Mouse (Mus musculus) left cerebral cortex, postnatal 14 days (tissue): ENCODE measurements around the gene Cks2. TPM values are rescaled to one million over a fixed set of nuclear protein-coding genes. Genes with fewer than 3 reads are reported as not detected.
"Not testable (repeated sequence)": the region's sequence is repeated elsewhere in the genome, so short reads cannot be mapped to it uniquely, and the experiment has no call there.

Experiments
- DNase-seq, 2 experiments: peaks; one replicate each; pipeline ENCODE4 v3.0.0; 2021 to 2022; ENCODE audit warnings: low spot score in 2 of 2, mixed read lengths in 1 of 2
- intact Hi-C: fragments of 180-260 bp; cut with DNase I; formaldehyde crosslinking; loops from one replicate; pipeline ENCODE4 v1.15.1; 2025
- total RNA-seq, 2 experiments: library from RNA; stranded (reverse); gene quantifications; 2 replicates each; pipeline ENCODE4 v1.2.3; 2021

The Cks2 gene
- total RNA-seq, 2 experiments from 2014 or later, result 2.4 to 3.6 TPM

- no peak for DNase-seq
- intact Hi-C loops, result no loop called here
These were observed 18.5 kb downstream of the Cks2 start for GRCm38 (mm10) chr13:51663561-51663960.

- intact Hi-C loops, DNase-seq: not testable (repeated sequence)
These were observed 23.2 kb downstream of the Cks2 start for GRCm38 (mm10) chr13:51668195-51668594.

GRCm38 (mm10) chr13:51676641-51677040 lies 31.6 kb downstream of the Cks2 start:
- intact Hi-C loops, result no loop called here
- DNase-seq, result no peak

DNA sequence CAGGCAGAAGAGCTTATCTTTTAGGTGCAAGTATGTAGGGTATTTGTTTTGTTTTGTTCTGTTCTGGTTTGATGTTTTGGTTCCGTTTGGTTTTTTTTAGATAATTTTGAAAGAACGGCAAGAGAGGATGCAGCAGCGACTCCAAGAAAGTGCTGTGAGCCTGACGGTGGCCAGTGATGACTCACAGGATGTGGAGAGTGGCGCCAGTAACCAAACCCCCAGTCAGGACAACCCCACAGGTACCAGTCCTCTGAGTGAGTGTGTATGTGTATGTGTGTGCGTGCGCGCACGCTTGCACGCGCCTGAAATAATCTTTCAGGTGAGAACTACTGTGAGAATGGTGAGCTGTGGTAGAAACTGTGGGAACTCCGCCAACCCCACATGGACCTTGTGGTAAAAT lies 32.0 kb downstream of the Cks2 start:
- intact Hi-C loops, result no loop called here
- no peak for DNase-seq

DNA sequence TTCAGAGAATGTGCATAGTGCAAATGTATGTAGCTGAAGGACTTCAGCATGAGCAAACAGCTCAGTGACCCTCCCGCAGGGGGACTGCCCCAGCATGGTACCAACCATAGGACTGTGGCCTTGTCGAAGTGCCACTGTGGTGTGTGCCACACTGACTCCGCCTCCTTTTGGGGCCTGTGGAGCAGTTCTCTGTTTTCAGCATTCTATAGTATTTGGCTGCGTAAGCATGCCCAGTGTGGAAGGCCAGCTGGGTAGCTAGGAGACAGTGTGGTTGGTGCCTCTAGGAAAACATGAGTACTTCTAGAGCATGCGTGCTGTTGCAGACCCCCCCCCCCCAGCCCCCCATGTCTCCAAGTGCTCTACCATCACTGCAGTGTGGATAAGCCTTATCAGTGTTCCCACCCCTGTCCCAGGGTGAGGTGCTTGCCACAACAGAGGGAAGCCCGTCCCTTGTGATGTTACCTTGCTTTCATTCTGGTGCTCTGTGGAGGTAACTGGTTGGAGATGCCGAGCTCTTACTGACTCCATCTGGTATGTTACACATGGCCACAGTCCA lies 32.7 kb downstream of the Cks2 start:
- no peak for DNase-seq
- intact Hi-C loops, result no loop called here

- no peak for DNase-seq
- intact Hi-C loops, result no loop called here
These were observed 33.7 kb downstream of the Cks2 start for GRCm38 (mm10) chr13:51678687-51679086.

DNA sequence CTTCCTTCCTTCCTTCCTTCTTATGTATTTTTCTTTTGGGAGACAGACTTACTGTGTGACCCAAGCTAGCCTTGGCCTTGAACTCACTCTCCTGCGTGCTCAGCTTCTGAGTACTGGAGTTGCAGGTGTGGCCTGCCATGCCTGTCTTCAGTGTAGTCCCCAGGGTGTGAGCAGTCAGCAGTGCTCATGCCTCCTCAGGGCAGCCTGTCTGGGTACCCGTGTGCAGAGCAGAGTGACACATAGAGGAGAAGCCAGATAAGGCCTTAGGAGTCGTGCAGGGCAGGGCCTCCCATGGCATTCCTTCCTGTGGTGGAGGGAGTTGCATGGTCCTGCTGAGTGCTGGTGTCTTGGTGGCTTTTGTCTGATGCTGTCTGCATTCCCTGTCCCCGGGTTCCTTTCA lies 34.3 kb downstream of the Cks2 start:
- intact Hi-C loops, result no loop called here
- DNase-seq, result no peak

DNA sequence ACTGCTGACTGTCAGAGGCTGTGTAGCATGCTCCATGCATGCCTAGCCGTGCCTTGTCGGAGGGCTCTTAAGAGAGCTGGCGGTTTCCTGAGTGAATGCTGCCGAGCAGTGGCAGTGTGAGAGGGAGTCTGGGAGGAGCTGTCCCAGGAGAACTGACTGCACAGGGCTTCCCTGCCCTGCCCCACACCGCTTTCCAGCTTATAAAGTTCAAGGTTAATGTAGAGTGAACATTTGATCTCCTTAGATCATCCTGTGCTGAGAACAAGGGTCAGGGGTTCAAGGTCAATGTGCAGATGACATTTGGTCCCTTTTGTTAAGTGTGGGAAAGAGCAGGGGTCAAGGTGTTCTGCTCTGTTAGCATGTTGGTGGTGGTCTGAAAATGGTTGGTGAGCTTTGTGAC lies 36.0 kb downstream of the Cks2 start:
- DNase-seq, result no peak

DNA sequence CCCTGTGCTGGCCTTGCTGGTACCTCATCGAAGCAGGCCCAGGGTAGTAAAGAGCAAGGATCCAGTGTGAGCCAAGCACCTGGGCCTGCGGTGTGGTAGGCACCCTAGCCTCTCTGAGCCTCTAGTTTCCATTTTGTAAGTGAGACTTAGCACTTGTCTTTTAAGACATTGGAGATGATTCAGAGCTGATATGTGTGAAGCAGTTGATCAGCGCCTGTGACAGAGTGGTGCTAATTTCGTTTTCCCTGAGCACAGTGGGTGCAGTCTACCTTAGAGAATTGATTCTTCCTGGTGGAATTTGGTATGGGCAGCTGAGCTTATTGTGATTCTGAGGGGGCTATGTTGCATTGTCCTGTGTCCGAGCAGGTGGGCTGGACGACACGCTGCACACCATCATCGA lies 36.6 kb downstream of the Cks2 start:
- intact Hi-C loops, result no loop called here
- no peak for DNase-seq

More for the DNA sequence above, 36.0 kb downstream of the Cks2 start:
- intact Hi-C loops, result no loop called here

DNA sequence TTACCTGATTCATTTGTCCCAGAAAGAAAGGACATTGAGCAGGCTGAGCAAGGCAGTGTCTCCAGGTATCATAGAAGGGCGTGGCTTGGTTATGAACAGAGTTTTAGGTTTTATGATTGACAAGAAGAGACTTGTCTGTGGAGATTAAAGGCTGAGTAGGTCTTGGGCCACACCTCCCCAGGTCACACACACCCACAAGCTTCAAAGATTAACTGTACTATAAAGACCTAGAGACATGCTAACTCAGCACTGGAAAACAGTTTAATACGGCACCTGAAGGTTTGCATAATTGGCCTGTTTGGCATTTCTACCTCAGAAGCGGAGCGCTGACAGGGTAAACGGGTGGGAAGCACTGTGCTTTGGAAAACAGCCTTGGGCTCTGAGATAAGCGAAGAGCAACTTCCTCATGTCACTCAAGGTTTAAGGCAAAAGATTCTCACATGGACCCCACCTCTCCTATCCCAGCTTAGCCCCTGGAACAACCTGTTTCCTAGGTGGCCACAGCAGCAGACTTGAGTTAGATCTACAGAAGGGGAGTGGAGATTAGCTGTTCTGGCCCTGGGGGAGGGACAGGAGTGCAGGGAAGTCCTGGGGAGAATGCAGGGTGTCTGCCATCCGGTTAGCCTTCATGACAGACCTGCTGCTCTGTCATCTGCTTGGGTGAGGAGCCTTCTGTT lies 40.4 kb downstream of the Cks2 start:
- intact Hi-C loops, result no loop called here
- DNase-seq, result no peak

- intact Hi-C loops, result no loop called here
- no peak for DNase-seq
These were observed 41.9 kb downstream of the Cks2 start for GRCm38 (mm10) chr13:51686966-51687365.

DNA sequence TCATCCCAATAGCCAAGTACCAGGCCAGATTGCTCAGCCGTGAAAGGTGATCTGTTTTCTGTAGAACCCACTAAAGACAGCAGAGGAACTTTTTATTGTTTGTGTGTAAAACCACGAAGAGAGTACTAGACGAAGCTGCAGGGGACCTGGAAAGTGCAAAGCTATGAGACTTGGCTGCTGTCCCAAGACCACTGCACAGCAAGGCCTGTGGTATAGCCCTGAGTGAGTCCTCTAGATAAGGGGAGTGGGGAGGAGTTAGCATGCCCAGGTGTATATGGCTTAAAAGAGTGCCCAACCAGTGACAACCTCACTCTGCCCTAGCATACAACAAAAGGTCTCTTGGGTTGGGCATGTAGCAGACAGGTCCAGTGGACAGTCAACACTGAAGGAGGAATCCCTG lies 43.7 kb downstream of the Cks2 start:
- intact Hi-C loops, result no loop called here
- no peak for DNase-seq

DNA sequence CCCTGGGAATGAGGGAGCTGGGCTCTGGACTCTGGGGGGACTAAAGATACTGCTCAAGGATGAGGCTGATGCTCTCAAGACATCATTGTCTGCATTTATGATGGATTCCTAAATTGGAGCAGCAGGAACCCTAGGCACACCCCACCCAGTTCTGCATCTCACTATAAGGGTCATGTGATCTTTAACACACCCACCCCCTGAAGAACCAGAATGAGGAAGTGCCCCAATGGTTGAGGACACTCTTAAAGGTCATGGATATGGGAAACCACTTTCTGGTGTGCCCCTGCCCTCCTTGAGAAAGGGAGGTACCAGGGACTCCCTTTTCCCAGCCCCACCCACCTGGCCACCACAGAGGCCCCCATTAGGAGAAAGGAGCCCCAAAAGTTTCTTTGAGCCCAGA lies 51.4 kb downstream of the Cks2 start:
- DNase-seq, result no peak
- intact Hi-C loops, result no loop called here

DNA sequence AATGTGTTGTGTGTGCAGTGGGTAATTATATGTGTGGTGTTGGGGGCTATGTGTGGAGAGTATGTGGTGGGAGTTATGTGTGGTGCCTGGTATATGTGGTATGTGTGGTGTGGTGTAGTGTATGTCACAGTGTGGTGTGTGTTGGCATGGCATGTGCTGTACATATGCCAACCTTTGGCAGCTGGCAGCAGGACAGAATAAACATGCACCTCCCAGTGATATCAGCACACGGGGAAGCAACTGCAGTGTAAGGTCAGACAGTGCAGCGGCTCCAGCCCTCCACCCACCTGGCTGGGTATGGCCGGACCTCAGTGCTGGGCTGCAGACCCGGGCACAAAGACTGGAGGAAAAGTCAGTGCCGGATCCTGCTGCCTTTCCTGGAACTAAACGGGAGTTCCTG lies 52.4 kb downstream of the Cks2 start:
- no peak for DNase-seq
- intact Hi-C loops, result no loop called here

DNA sequence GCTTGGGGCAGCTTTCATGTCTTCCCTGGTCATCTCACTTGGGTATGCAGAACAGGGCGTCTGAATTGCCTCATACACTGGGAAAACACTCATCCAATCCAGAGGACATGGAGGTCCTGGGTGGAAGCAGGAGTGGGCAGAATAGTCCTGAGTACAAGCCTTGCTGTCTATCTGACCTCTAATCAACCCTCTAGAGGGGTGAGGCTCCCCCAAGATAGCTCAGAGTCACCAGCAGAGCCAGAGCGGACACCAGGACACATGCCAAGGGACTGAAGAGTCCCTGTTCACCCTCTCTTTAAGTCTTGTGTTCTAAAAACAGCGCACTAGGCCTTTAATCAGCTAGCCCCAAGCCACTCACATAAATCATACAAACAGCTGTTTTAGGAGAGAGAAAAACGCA lies 52.9 kb downstream of the Cks2 start:
- DNase-seq, result no peak
- intact Hi-C loops, result no loop called here

GRCm38 (mm10) chr13:51698318-51698717 lies 53.3 kb downstream of the Cks2 start:
- DNase-seq, result no peak
- intact Hi-C loops, result no loop called here

Other genes with a start within 250 kb of the Cks2 start
- gene S1pr3, start 236.6 kb upstream of the Cks2 start, total RNA-seq, result 1 to 10 TPM; 8.5 to 8.6 TPM
- 100 to 1,000 TPM; 218 to 226 TPM for gene Shc3, start 75.8 kb upstream of the Cks2 start, total RNA-seq
- 10 to 100 TPM; 16.0 to 16.9 TPM for gene Secisbp2, start 6.5 kb downstream of the Cks2 start, total RNA-seq
- 100 to 1,000 TPM in 1 of 2 experiments, 10 to 100 TPM in 1; 93.1 to 112 TPM for gene Sema4d, start 148.5 kb downstream of the Cks2 start, total RNA-seq
- 10 to 100 TPM; 16.4 to 19.1 TPM for gene Gadd45g, start 201.4 kb downstream of the Cks2 start, total RNA-seq